Mouse (Mus musculus) thymus, adult 2 months (tissue): ENCODE results near the gene Dbn1.

Experiments
- CTCF ChIP-seq: fragments of 200-500 bp; IDR thresholded peaks from 2 replicates; pipeline ENCODE4 v1.5.1; 2012; ENCODE audit warnings: mild to moderate bottlenecking, control low read depth, low read length, moderate library complexity, borderline replicate concordance; ENCODE audit not compliant: control insufficient read depth, poor library complexity, insufficient read depth; ENCODE audit errors: extremely low read depth
- POLR2A ChIP-seq: fragments of 200-500 bp; IDR thresholded peaks from 2 replicates; pipeline ENCODE4 v1.6.1; 2012; ENCODE audit warnings: mild to moderate bottlenecking, low read length, control low read depth, moderate library complexity; ENCODE audit not compliant: control insufficient read depth, poor library complexity, insufficient read depth; ENCODE audit errors: extremely low read depth

DNA sequence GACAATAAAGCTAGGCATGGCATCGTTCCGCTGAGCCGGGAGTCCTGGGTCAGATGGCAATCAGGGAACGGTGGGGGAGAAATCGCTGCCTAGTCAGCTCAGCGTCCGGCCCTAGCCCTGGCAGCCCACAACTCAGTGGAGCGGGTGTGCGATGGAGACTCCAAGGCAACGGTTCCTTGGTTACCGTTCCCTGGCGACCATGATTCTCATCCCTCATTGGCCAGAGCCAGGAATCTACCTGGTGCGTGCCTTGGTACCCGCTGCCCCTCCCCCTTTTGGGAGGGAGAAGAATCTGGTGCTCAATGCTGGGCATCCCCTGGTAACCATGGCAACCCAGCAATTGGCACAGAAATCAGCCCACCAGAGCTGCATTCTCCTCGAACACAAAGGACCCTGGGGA is 4.3 kb downstream of the Dbn1 start:
- TF ChIP-seq CTCF (no peak), POLR2A (no peak)
